Mouse (Mus musculus) adrenal gland, adult 8-10 months (tissue): ENCODE measurements at regions not wholly inside any gene's neighbourhood (a gene's known extent, or its start where the extent isn't known, plus 50 kb on each side); places are given as distances from the start of the nearest gene placed in this dataset.
"Not testable (repeated sequence)": the region's sequence is repeated elsewhere in the genome, so short reads cannot be mapped to it uniquely, and the experiment has no call there.

Experiments
- DNase-seq: peaks from one replicate; pipeline ENCODE4 v3.0.0; 2022

- DNase-seq: no peak
Measured at GRCm38 (mm10) chr2:21976831-21977230, 250.5 kb upstream of the Myo3a start.

- DNase-seq: no peak
Measured at GRCm38 (mm10) chr2:21980177-21980576, 247.1 kb upstream of the Myo3a start.

GRCm38 (mm10) chr2:22024438-22024837, 202.9 kb upstream of the Myo3a start:
- no peak for DNase-seq

GRCm38 (mm10) chr2:22026794-22027193, 200.5 kb upstream of the Myo3a start:
- DNase-seq: no peak

GRCm38 (mm10) chr2:22028569-22028968, 198.7 kb upstream of the Myo3a start:
- DNase-seq: no peak

GRCm38 (mm10) chr2:22029022-22029803, 198.1 kb upstream of the Myo3a start:
- DNase-seq: no peak

- no peak for DNase-seq
Measured at GRCm38 (mm10) chr2:22029804-22030194, 197.5 kb upstream of the Myo3a start.

- no peak for DNase-seq
Measured at GRCm38 (mm10) chr2:22036841-22037240, 190.5 kb upstream of the Myo3a start.

GRCm38 (mm10) chr2:22038780-22039179, 188.5 kb upstream of the Myo3a start:
- DNase-seq: no peak

GRCm38 (mm10) chr2:22043937-22044336, 183.4 kb upstream of the Myo3a start:
- DNase-seq: not testable (repeated sequence)

GRCm38 (mm10) chr2:22044949-22045348, 182.4 kb upstream of the Myo3a start:
- no peak for DNase-seq

- no peak for DNase-seq
Measured at GRCm38 (mm10) chr2:22047465-22047864, 179.8 kb upstream of the Myo3a start.

GRCm38 (mm10) chr2:22066535-22066934, 160.8 kb upstream of the Myo3a start:
- DNase-seq: no peak

- no peak for DNase-seq
Measured at GRCm38 (mm10) chr2:22096848-22097247, 130.5 kb upstream of the Myo3a start.

GRCm38 (mm10) chr2:22105150-22105549, 122.2 kb upstream of the Myo3a start:
- DNase-seq: no peak

- DNase-seq: no peak
Measured at GRCm38 (mm10) chr2:22149721-22150120, 77.6 kb upstream of the Myo3a start.

GRCm38 (mm10) chr2:22156576-22156975, 70.7 kb upstream of the Myo3a start:
- DNase-seq: no peak

GRCm38 (mm10) chr2:22165443-22165842, 61.9 kb upstream of the Myo3a start:
- no peak for DNase-seq

- no peak for DNase-seq
Measured at GRCm38 (mm10) chr2:22165919-22166318, 61.4 kb upstream of the Myo3a start.
